Mouse (Mus musculus): ENCODE results near the gene Sec13.

The Sec13 gene

GRCm38 (mm10) chr6:113697222-113698205 is 43.0 kb downstream of the Sec13 start:
- DNase-seq (ENCODE audit: low spot score): no peak

GRCm38 (mm10) chr6:113696582-113697221 is 43.8 kb downstream of the Sec13 start, which contains the start of gene Tatdn2:
Gene Tatdn2, plus strand, starts transcription at chr6:113697050.
- peak; percentile 93 for DNase-seq (ENCODE audit: low spot score)

GRCm38 (mm10) chr6:113695766-113696355 is 44.7 kb downstream of the Sec13 start:
- no peak for DNase-seq (ENCODE audit: low spot score)

- no peak for DNase-seq (ENCODE audit: low spot score)
Measured at GRCm38 (mm10) chr6:113695203-113695602, 45.3 kb downstream of the Sec13 start.

GRCm38 (mm10) chr6:113693377-113693776 is 47.2 kb downstream of the Sec13 start:
- DNase-seq (ENCODE audit: low spot score): no peak

GRCm38 (mm10) chr6:113692661-113693133 is 47.8 kb downstream of the Sec13 start:
- no peak for DNase-seq (ENCODE audit: low spot score)

- no peak for DNase-seq (ENCODE audit: low spot score)
Measured at GRCm38 (mm10) chr6:113691084-113691462, 49.5 kb downstream of the Sec13 start.

- peak; percentile 78 for DNase-seq (ENCODE audit: low spot score)
Measured at GRCm38 (mm10) chr6:113690400-113691083, 50.0 kb downstream of the Sec13 start.

- DNase-seq (ENCODE audit: low spot score): no peak
Measured at GRCm38 (mm10) chr6:113690008-113690399, 50.5 kb downstream of the Sec13 start.

GRCm38 (mm10) chr6:113686551-113687125 is 53.9 kb downstream of the Sec13 start:
- DNase-seq (ENCODE audit: low spot score): no peak

- no peak for DNase-seq (ENCODE audit: low spot score)
Measured at GRCm38 (mm10) chr6:113683081-113683825, 57.3 kb downstream of the Sec13 start.

- peak; percentile 83 for DNase-seq (ENCODE audit: low spot score)
Measured at GRCm38 (mm10) chr6:113681271-113681670, 59.3 kb downstream of the Sec13 start.

- DNase-seq (ENCODE audit: low spot score): no peak
Measured at GRCm38 (mm10) chr6:113679993-113680566, 60.5 kb downstream of the Sec13 start.

GRCm38 (mm10) chr6:113678246-113679012 is 62.1 kb downstream of the Sec13 start:
- no peak for DNase-seq (ENCODE audit: low spot score)
